Mouse (Mus musculus): Measurements from ENCODE around the gene Caly. TPM values are rescaled to one million over a fixed set of nuclear protein-coding genes. Genes with fewer than 3 reads are reported as not detected.

The Caly gene
- polyA plus RNA-seq, 1 experiment from 2014 or later, result 1.6 TPM

DNA sequence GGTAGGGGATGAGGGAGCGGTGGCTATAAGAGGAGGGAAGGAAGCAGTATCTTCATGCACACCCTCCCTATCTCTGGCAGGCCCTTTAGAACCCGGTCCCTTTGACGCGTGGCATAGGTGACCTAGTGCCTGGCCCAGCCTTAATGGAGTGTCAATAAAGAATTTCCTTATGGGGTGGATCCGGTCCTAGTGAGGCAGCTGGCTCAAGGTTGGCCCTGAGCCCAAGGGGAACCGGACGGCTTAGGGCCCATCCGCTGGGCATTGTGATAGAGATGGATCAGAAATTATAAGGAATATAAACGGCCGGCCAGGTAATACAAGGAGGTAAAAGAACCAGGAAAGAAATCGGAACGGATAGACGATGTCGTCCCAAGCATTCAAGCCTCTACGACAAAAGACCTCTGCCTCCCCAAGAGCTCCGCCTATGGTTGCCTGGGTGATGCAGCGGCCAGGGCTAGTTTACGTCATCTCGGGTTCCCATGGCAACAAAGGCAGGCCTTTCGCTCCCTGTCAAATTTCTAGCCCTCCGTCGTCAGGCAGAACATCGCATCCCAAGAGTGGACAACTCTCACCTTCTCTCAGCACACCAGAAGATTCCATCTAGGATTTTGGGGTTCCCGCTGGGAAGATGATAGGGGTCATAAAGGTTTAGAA is 1.7 kb downstream of the Caly start:
- no peak overlapping the region for H3K27ac ChIP-seq (replicated peaks; ENCODE audit: low read depth, low read length)
- H3K27me3 ChIP-seq (ENCODE audit: control insufficient read depth, insufficient read depth, low read length), result peaks cover 24% of the 10 kb centered on the region
- H3K4me2 ChIP-seq (ENCODE audit: low read depth, low read length), result peak overlapping the region; percentile 41
- H3K4me3 ChIP-seq (ENCODE audit: low read depth, low read length), result peak overlapping the region; percentile 17; the same call in 1 of the 2 replicates
- no peaks in the 10 kb centered on the region for H3K9me3 ChIP-seq (replicated peaks; ENCODE audit: control insufficient read depth, low read length)
- peak; percentile 94 for DNase-seq (ENCODE audit: low spot score)
- peak overlapping the region; percentile 22 for H3K9ac ChIP-seq (replicated peaks; ENCODE audit: low read length)
- H3K36me3 ChIP-seq (replicated peaks; ENCODE audit: control insufficient read depth, insufficient read depth, low read depth, low read length), result no peaks in the 10 kb centered on the region
- peak; percentile 71 for ATAC-seq (replicated peaks; ENCODE audit: insufficient number of reproducible peaks, low FRiP score, low TSS enrichment, low read depth)
- WGBS, result 2% methylated on average over 24 of the region's 24 CpGs
- 0 out of 2 replicates have a peak, but pooled peaks cover 3% of the 10 kb centered on the region for H3K4me1 ChIP-seq (ENCODE audit: control insufficient read depth, insufficient read depth, low read length)

GRCm38 (mm10) chr7:140078711-140079110 is 3.6 kb downstream of the Caly start:
- H3K4me3 ChIP-seq (ENCODE audit: low read depth, low read length), result no peak overlapping the region
- H3K4me2 ChIP-seq (ENCODE audit: low read depth, low read length), result no peak overlapping the region
- no peaks in the 10 kb centered on the region for H3K36me3 ChIP-seq (replicated peaks; ENCODE audit: control insufficient read depth, insufficient read depth, low read depth, low read length)
- no peak overlapping the region for H3K9ac ChIP-seq (replicated peaks; ENCODE audit: low read length)
- H3K9me3 ChIP-seq (replicated peaks; ENCODE audit: control insufficient read depth, low read length), result no peaks in the 10 kb centered on the region
- 0 out of 2 replicates have a peak, but pooled peaks cover 3% of the 10 kb centered on the region for H3K4me1 ChIP-seq (ENCODE audit: control insufficient read depth, insufficient read depth, low read length)
- ATAC-seq (replicated peaks; ENCODE audit: insufficient number of reproducible peaks, low FRiP score, low TSS enrichment, low read depth) (no peak), DNase-seq (ENCODE audit: low spot score) (peak; percentile 84)
- 7% methylated on average over 5 of the region's 5 CpGs for WGBS
- no peak overlapping the region for H3K27ac ChIP-seq (replicated peaks; ENCODE audit: low read depth, low read length)
- H3K27me3 ChIP-seq (ENCODE audit: control insufficient read depth, insufficient read depth, low read length), result peaks cover 24% of the 10 kb centered on the region

DNA sequence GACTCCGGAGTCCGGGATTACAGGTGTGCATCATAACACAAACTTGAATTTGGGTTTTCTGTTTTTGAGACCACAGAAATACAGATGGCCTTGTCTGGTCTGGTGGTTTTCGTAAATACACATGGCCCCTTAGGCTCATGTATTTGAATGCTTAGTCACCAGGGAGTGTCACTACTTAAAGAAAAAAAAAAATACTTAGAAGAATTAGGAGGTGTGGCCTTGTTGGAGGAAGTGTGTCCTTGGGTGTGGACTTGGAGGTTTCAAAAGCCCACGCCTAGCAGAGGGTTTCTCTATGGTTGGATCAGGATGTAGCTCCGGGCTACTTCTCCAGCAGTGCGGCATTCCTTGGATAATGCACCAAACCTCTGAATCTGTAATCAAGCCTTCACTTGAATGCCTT is 4.7 kb downstream of the Caly start:
- H3K9me3 ChIP-seq (replicated peaks; ENCODE audit: control insufficient read depth, low read length), result no peaks in the 10 kb centered on the region
- H3K4me2 ChIP-seq (ENCODE audit: low read depth, low read length), result no peak overlapping the region
- no peaks in the 10 kb centered on the region for H3K36me3 ChIP-seq (replicated peaks; ENCODE audit: control insufficient read depth, insufficient read depth, low read depth, low read length)
- H3K4me3 ChIP-seq (ENCODE audit: low read depth, low read length), result no peak overlapping the region
- no peak for ATAC-seq (replicated peaks; ENCODE audit: insufficient number of reproducible peaks, low FRiP score, low TSS enrichment, low read depth)
- H3K27me3 ChIP-seq (ENCODE audit: control insufficient read depth, insufficient read depth, low read length), result peaks cover 24% of the 10 kb centered on the region
- no peak overlapping the region for H3K9ac ChIP-seq (replicated peaks; ENCODE audit: low read length)
- 0 out of 2 replicates have a peak, but pooled peaks cover 3% of the 10 kb centered on the region for H3K4me1 ChIP-seq (ENCODE audit: control insufficient read depth, insufficient read depth, low read length)
- DNase-seq (ENCODE audit: low spot score), result no peak
- WGBS, result 82% methylated on average over 6 of the region's 6 CpGs
- no peak overlapping the region for H3K27ac ChIP-seq (replicated peaks; ENCODE audit: low read depth, low read length)

DNA sequence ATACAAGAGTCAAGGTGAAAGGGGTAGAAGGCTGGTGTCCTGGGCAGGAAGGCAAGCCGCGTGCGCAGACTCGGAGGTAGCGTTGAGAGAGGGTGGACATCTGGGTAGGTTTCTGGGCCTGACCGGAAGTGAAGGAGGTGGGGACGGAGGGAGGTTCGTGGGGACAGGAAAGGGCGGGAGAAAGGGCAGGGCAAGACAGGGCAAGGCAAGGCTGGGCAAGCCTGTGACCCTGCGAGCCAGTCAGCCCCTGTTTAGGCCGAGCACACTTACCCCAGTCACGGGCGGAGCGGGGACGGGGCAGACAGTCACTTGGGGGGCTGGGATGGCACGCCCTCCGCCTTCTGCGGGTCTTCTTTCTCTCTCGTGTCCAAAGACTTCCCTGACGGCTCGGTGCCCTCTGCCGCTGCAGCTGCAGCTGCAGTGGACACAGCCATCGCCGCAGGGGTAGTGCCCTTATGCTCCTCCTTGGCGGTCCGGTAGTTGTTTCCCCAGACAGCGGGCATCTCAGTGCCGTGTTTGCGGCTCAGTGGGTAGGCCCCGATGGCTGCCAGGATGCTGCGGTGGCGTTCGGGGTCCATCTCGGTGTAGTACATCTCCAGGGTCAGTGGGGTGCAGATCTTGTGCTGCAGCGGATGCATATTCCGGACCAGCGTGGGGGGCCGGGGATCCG is 12.2 kb downstream of the Caly start:
- H3K27ac ChIP-seq (replicated peaks; ENCODE audit: low read depth, low read length), result no peak overlapping the region
- no peaks in the 10 kb centered on the region for H3K9me3 ChIP-seq (replicated peaks; ENCODE audit: control insufficient read depth, low read length)
- H3K27me3 ChIP-seq (ENCODE audit: control insufficient read depth, insufficient read depth, low read length), result no peaks in the 10 kb centered on the region
- peak overlapping the region; percentile 28 for H3K4me2 ChIP-seq (ENCODE audit: low read depth, low read length)
- peak; percentile 18; the same call in 1 of the 2 replicates for ATAC-seq (replicated peaks; ENCODE audit: insufficient number of reproducible peaks, low FRiP score, low TSS enrichment, low read depth)
- H3K4me3 ChIP-seq (ENCODE audit: low read depth, low read length), result peak overlapping the region; percentile 3; the same call in 1 of the 2 replicates
- DNase-seq (ENCODE audit: low spot score), result no peak
- WGBS, result 34% methylated on average over 38 of the region's 39 CpGs
- peak overlapping the region; percentile 48 for H3K9ac ChIP-seq (replicated peaks; ENCODE audit: low read length)
- H3K4me1 ChIP-seq (ENCODE audit: control insufficient read depth, insufficient read depth, low read length), result no peaks in the 10 kb centered on the region
- H3K36me3 ChIP-seq (replicated peaks; ENCODE audit: control insufficient read depth, insufficient read depth, low read depth, low read length), result no peaks in the 10 kb centered on the region

DNA sequence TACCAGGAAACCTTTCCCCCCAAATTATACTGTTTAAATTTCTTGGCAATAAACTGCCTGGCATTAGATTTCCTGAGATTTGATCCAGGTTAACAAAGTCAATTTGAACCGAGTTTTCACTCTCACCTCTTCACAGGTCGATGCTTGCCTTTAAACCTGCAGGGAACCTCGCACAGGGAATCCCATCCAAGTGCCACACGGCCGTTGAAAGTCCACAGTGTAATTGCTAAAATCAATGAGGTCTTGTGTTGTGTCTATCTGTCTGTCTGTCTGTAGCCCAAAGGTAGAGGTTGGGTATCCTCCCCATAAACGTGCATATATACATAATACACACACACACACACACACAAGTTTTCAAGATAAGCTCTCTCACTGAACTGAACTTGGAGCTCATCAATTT is 15.0 kb downstream of the Caly start:
- no peaks in the 10 kb centered on the region for H3K4me1 ChIP-seq (ENCODE audit: control insufficient read depth, insufficient read depth, low read length)
- H3K9ac ChIP-seq (replicated peaks; ENCODE audit: low read length), result no peak overlapping the region
- no peaks in the 10 kb centered on the region for H3K9me3 ChIP-seq (replicated peaks; ENCODE audit: control insufficient read depth, low read length)
- H3K27me3 ChIP-seq (ENCODE audit: control insufficient read depth, insufficient read depth, low read length), result peaks cover 5% of the 10 kb centered on the region; the same call in 1 of the 2 replicates
- H3K4me2 ChIP-seq (ENCODE audit: low read depth, low read length), result no peak overlapping the region
- no peak overlapping the region for H3K4me3 ChIP-seq (ENCODE audit: low read depth, low read length)
- no peaks in the 10 kb centered on the region for H3K36me3 ChIP-seq (replicated peaks; ENCODE audit: control insufficient read depth, insufficient read depth, low read depth, low read length)
- WGBS, result 68% methylated on average over 6 of the region's 6 CpGs
- DNase-seq (ENCODE audit: low spot score), result no peak
- H3K27ac ChIP-seq (replicated peaks; ENCODE audit: low read depth, low read length), result no peak overlapping the region
- ATAC-seq (replicated peaks; ENCODE audit: insufficient number of reproducible peaks, low FRiP score, low TSS enrichment, low read depth), result no peak

DNA sequence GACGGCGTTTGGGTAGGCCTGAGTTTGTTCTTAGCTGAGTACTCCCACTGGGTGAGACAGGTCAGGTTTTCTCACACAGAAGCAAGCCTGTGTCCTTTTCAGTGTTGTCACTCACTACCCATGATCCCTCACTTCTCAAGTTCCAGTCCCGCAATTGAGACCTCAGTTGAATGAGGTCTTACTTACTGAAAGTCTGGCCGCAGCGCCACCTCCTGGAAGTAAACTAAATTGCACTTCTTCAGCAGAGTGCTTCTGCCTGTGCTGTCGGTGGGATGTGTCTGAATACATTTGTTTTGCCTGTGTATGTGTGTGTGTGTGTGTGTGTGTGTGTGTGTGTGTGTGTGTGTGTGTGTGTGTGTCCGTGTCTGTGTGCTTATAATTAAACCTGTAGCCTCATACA is 19.3 kb downstream of the Caly start:
- 23% methylated on average over 7 of the region's 7 CpGs for WGBS
- no peak for ATAC-seq (replicated peaks; ENCODE audit: insufficient number of reproducible peaks, low FRiP score, low TSS enrichment, low read depth)

GRCm38 (mm10) chr7:140062307-140062706 is 20.0 kb downstream of the Caly start:
- DNase-seq (ENCODE audit: low spot score) (peak; percentile 45), ATAC-seq (replicated peaks; ENCODE audit: insufficient number of reproducible peaks, low FRiP score, low TSS enrichment, low read depth) (peak; percentile 26; the same call in 1 of the 2 replicates)
- no peaks in the 10 kb centered on the region for H3K9me3 ChIP-seq (replicated peaks; ENCODE audit: control insufficient read depth, low read length)
- no peak overlapping the region for H3K4me2 ChIP-seq (ENCODE audit: low read depth, low read length)
- H3K4me3 ChIP-seq (ENCODE audit: low read depth, low read length), result no peak overlapping the region
- no peak overlapping the region for H3K9ac ChIP-seq (replicated peaks; ENCODE audit: low read length)
- WGBS, result 10% methylated on average over 11 of the region's 11 CpGs
- H3K4me1 ChIP-seq (ENCODE audit: control insufficient read depth, insufficient read depth, low read length), result 0 out of 2 replicates have a peak, but pooled peaks cover 4% of the 10 kb centered on the region
- no peaks in the 10 kb centered on the region for H3K36me3 ChIP-seq (replicated peaks; ENCODE audit: control insufficient read depth, insufficient read depth, low read depth, low read length)
- H3K27me3 ChIP-seq (ENCODE audit: control insufficient read depth, insufficient read depth, low read length), result peaks cover 40% of the 10 kb centered on the region
- H3K27ac ChIP-seq (replicated peaks; ENCODE audit: low read depth, low read length), result no peak overlapping the region

More for the DNA sequence above, 19.3 kb downstream of the Caly start:
- H3K9ac ChIP-seq (replicated peaks; ENCODE audit: low read length), result no peak overlapping the region
- H3K27ac ChIP-seq (replicated peaks; ENCODE audit: low read depth, low read length), result no peak overlapping the region
- H3K4me3 ChIP-seq (ENCODE audit: low read depth, low read length), result no peak overlapping the region
- no peak overlapping the region for H3K4me2 ChIP-seq (ENCODE audit: low read depth, low read length)
- peaks cover 38% of the 10 kb centered on the region for H3K27me3 ChIP-seq (ENCODE audit: control insufficient read depth, insufficient read depth, low read length)
- peak; percentile 84 for DNase-seq (ENCODE audit: low spot score)
- no peaks in the 10 kb centered on the region for H3K36me3 ChIP-seq (replicated peaks; ENCODE audit: control insufficient read depth, insufficient read depth, low read depth, low read length)
- H3K4me1 ChIP-seq (ENCODE audit: control insufficient read depth, insufficient read depth, low read length), result 0 out of 2 replicates have a peak, but pooled peaks cover 4% of the 10 kb centered on the region
- no peaks in the 10 kb centered on the region for H3K9me3 ChIP-seq (replicated peaks; ENCODE audit: control insufficient read depth, low read length)

DNA sequence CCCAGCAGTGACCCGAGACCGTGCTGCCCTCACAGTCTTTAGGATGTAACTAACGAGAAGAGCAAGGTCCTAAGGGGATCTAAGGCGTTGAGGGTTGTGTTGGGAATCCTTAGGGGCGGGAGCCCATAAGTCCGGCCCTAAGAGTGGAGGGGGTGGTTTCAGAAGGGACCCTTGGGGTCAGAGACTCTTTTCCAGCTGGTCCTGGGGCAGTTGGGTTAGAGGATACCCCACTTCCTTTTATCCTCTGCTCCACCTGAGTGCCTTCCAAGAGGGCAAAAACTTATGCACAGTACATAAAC is 20.6 kb downstream of the Caly start:
- Histone ChIP-seq H3K4me1 (ENCODE audit: control insufficient read depth, insufficient read depth, low read length) (0 out of 2 replicates have a peak, but pooled peaks cover 4% of the 10 kb centered on the region), H3K9me3 (replicated peaks; ENCODE audit: control insufficient read depth, low read length) (no peaks in the 10 kb centered on the region), H3K27me3 (ENCODE audit: control insufficient read depth, insufficient read depth, low read length) (peaks cover 45% of the 10 kb centered on the region), H3K27ac (replicated peaks; ENCODE audit: low read depth, low read length) (no peak overlapping the region), H3K4me2 (ENCODE audit: low read depth, low read length) (peak overlapping the region; percentile 80), H3K36me3 (replicated peaks; ENCODE audit: control insufficient read depth, insufficient read depth, low read depth, low read length) (no peaks in the 10 kb centered on the region), H3K9ac (replicated peaks; ENCODE audit: low read length) (no peak overlapping the region; the same call in 1 of the 2 replicates), H3K4me3 (ENCODE audit: low read depth, low read length) (no peak overlapping the region; the same call in 1 of the 2 replicates)
- 3% methylated on average over 6 of the region's 6 CpGs for WGBS
- peak; percentile 11; the same call in 1 of the 2 replicates for ATAC-seq (replicated peaks; ENCODE audit: insufficient number of reproducible peaks, low FRiP score, low TSS enrichment, low read depth)
- no peak for DNase-seq (ENCODE audit: low spot score)

Measured in embryonic facial prominence, embryonic 11.5 days (tissue).